Mouse (Mus musculus) megakaryocyte-erythroid progenitor cell, adult 5-6 weeks (primary cell): ENCODE data around the gene Spaca4. TPM values are rescaled to one million over a fixed set of nuclear protein-coding genes. Genes with fewer than 3 reads are reported as not detected.

Experiments
- ATAC-seq: replicated peaks from 2 replicates; pipeline ENCODE4 v1.8.0; 2016; ENCODE audit warnings: mild to moderate bottlenecking, inconsistent platforms; ENCODE audit not compliant: severe bottlenecking, poor library complexity, low FRiP score, low TSS enrichment
- total RNA-seq, 2 experiments: library from RNA; stranded (forward) in 1 of 2; stranded (reverse) in 1 of 2; fragments of 200-1000, 215-1000 nt in 1 of 2; fragments of >200 nt in 1 of 2; fragmentation: Nextera tagmentation in 1 of 2; gene quantifications; 2 replicates each; pipeline ENCODE4 v1.2.3; 2014 to 2017

Spaca4 gene
- total RNA-seq, 2 experiments from 2014 or later = not detected

- no peak for ATAC-seq
Measured at GRCm38 (mm10) chr7:45679966-45680621, 45.5 kb downstream of the Spaca4 start.

- no peak for ATAC-seq
Measured at GRCm38 (mm10) chr7:45678513-45678912, 47.1 kb downstream of the Spaca4 start.

GRCm38 (mm10) chr7:45677627-45678295, 47.9 kb downstream of the Spaca4 start:
- ATAC-seq = no peak

Other genes starting within 250 kb of the Spaca4 start
Only the 30 nearest of the 32 such genes appear.
- 1.9 and 2.5 TPM in 2 replicates for gene Dhdh, start 237.0 kb downstream of the Spaca4 start, total RNA-seq (2014; fragmentation: Nextera tagmentation)
- gene Dhdh, start 237.0 kb downstream of the Spaca4 start, total RNA-seq (2017) = 1.8 and 3.5 TPM in 2 replicates
- gene Nucb1, start 215.4 kb downstream of the Spaca4 start, total RNA-seq (2014; fragmentation: Nextera tagmentation) = 100 and 140 TPM in 2 replicates
- 285 and 323 TPM in 2 replicates for gene Nucb1, start 215.4 kb downstream of the Spaca4 start, total RNA-seq (2017)
- 35.5 and 79.3 TPM in 2 replicates for gene Ppp1r15a, start 199.5 kb downstream of the Spaca4 start, total RNA-seq (2014; fragmentation: Nextera tagmentation)
- gene Ppp1r15a, start 199.5 kb downstream of the Spaca4 start, total RNA-seq (2017) = 161 and 186 TPM in 2 replicates
- gene Plekha4, start 199.5 kb downstream of the Spaca4 start, total RNA-seq (2014; fragmentation: Nextera tagmentation) = 0.27 TPM in 1 of 2 replicates, not detected in the other
- gene Plekha4, start 199.5 kb downstream of the Spaca4 start, total RNA-seq (2017) = not detected in 2 replicates
- not detected in 2 replicates for gene Hsd17b14, start 170.9 kb downstream of the Spaca4 start, total RNA-seq (2014; fragmentation: Nextera tagmentation)
- not detected in 2 replicates for gene Hsd17b14, start 170.9 kb downstream of the Spaca4 start, total RNA-seq (2017)
- gene Bcat2, start 155.7 kb downstream of the Spaca4 start, total RNA-seq (2014; fragmentation: Nextera tagmentation) = 81.0 and 92.5 TPM in 2 replicates
- 23.3 and 50.0 TPM in 2 replicates for gene Bcat2, start 155.7 kb downstream of the Spaca4 start, total RNA-seq (2017)
- gene Fgf21, start 110.3 kb downstream of the Spaca4 start, total RNA-seq (2014; fragmentation: Nextera tagmentation) = not detected in 2 replicates
- not detected in 2 replicates for gene Fgf21, start 110.3 kb downstream of the Spaca4 start, total RNA-seq (2017)
- not detected in 2 replicates for gene Fut1, start 108.5 kb downstream of the Spaca4 start, total RNA-seq (2014; fragmentation: Nextera tagmentation)
- not detected in 2 replicates for gene Fut1, start 108.5 kb downstream of the Spaca4 start, total RNA-seq (2017)
- gene Izumo1, start 104.0 kb downstream of the Spaca4 start, total RNA-seq (2014; fragmentation: Nextera tagmentation) = not detected in 2 replicates
- gene Izumo1, start 104.0 kb downstream of the Spaca4 start, total RNA-seq (2017) = not detected in 2 replicates
- gene Rasip1, start 98.3 kb downstream of the Spaca4 start, total RNA-seq (2014; fragmentation: Nextera tagmentation) = not detected in 2 replicates
- gene Rasip1, start 98.3 kb downstream of the Spaca4 start, total RNA-seq (2017) = not detected in 2 replicates
- not detected in 2 replicates for gene Mamstr, start 85.8 kb downstream of the Spaca4 start, total RNA-seq (2014; fragmentation: Nextera tagmentation)
- not detected in 2 replicates for gene Mamstr, start 85.8 kb downstream of the Spaca4 start, total RNA-seq (2017)
- gene Fut2, start 59.4 kb downstream of the Spaca4 start, total RNA-seq (2014; fragmentation: Nextera tagmentation) = not detected in 2 replicates
- not detected in 2 replicates for gene Fut2, start 59.4 kb downstream of the Spaca4 start, total RNA-seq (2017)
- not detected in 2 replicates for gene Ntn5, start 41.8 kb downstream of the Spaca4 start, total RNA-seq (2014; fragmentation: Nextera tagmentation)
- gene Ntn5, start 41.8 kb downstream of the Spaca4 start, total RNA-seq (2017) = not detected in 2 replicates
- gene Sec1, start 31.4 kb downstream of the Spaca4 start, total RNA-seq (2014; fragmentation: Nextera tagmentation) = not detected in 2 replicates
- not detected in 2 replicates for gene Sec1, start 31.4 kb downstream of the Spaca4 start, total RNA-seq (2017)
- gene Car11, start 26.0 kb downstream of the Spaca4 start, total RNA-seq (2014; fragmentation: Nextera tagmentation) = not detected in 2 replicates
- gene Car11, start 26.0 kb downstream of the Spaca4 start, total RNA-seq (2017) = not detected in 2 replicates
- gene Dbp, start 20.7 kb downstream of the Spaca4 start, total RNA-seq (2014; fragmentation: Nextera tagmentation) = 7.1 and 9.1 TPM in 2 replicates
- 5.6 and 6.2 TPM in 2 replicates for gene Dbp, start 20.7 kb downstream of the Spaca4 start, total RNA-seq (2017)
- 2,679 and 3,223 TPM in 2 replicates for gene Rpl18, start 10.4 kb downstream of the Spaca4 start, total RNA-seq (2014; fragmentation: Nextera tagmentation)
- gene Rpl18, start 10.4 kb downstream of the Spaca4 start, total RNA-seq (2017) = 1,594 and 2,062 TPM in 2 replicates
- gene Sphk2, start 7.8 kb downstream of the Spaca4 start, total RNA-seq (2014; fragmentation: Nextera tagmentation) = 16.3 and 19.8 TPM in 2 replicates
- 7.5 and 7.8 TPM in 2 replicates for gene Sphk2, start 7.8 kb downstream of the Spaca4 start, total RNA-seq (2017)
- gene Fam83e, start 4.6 kb downstream of the Spaca4 start, total RNA-seq (2014; fragmentation: Nextera tagmentation) = 1.1 and 2.1 TPM in 2 replicates
- 0.61 and 2.9 TPM in 2 replicates for gene Fam83e, start 4.6 kb downstream of the Spaca4 start, total RNA-seq (2017)
- not detected in 2 replicates for gene Lmtk3, start 57.9 kb upstream of the Spaca4 start, total RNA-seq (2014; fragmentation: Nextera tagmentation)
- gene Lmtk3, start 57.9 kb upstream of the Spaca4 start, total RNA-seq (2017) = not detected in 2 replicates
- 0.84 TPM in 1 of 2 replicates, not detected in the other for gene Sult2b1, start 58.9 kb upstream of the Spaca4 start, total RNA-seq (2014; fragmentation: Nextera tagmentation)
- not detected in 2 replicates for gene Sult2b1, start 58.9 kb upstream of the Spaca4 start, total RNA-seq (2017)
- 27.2 and 30.8 TPM in 2 replicates for gene Cyth2, start 88.8 kb upstream of the Spaca4 start, total RNA-seq (2014; fragmentation: Nextera tagmentation)
- 36.9 and 38.0 TPM in 2 replicates for gene Cyth2, start 88.8 kb upstream of the Spaca4 start, total RNA-seq (2017)
- not detected in 2 replicates for gene Kcnj14, start 99.0 kb upstream of the Spaca4 start, total RNA-seq (2014; fragmentation: Nextera tagmentation)
- gene Kcnj14, start 99.0 kb upstream of the Spaca4 start, total RNA-seq (2017) = not detected in 2 replicates
- 45.7 and 67.7 TPM in 2 replicates for gene Grwd1, start 105.1 kb upstream of the Spaca4 start, total RNA-seq (2014; fragmentation: Nextera tagmentation)
- gene Grwd1, start 105.1 kb upstream of the Spaca4 start, total RNA-seq (2017) = 22.1 and 39.4 TPM in 2 replicates
- gene Kdelr1, start 147.0 kb upstream of the Spaca4 start, total RNA-seq (2014; fragmentation: Nextera tagmentation) = 76.7 and 91.3 TPM in 2 replicates
- 44.4 and 50.2 TPM in 2 replicates for gene Kdelr1, start 147.0 kb upstream of the Spaca4 start, total RNA-seq (2017)
- gene Grin2d, start 152.6 kb upstream of the Spaca4 start, total RNA-seq (2014; fragmentation: Nextera tagmentation) = 0.92 TPM in 1 of 2 replicates, not detected in the other
- gene Grin2d, start 152.6 kb upstream of the Spaca4 start, total RNA-seq (2017) = 0.23 TPM in 1 of 2 replicates, not detected in the other
- gene Syngr4, start 170.9 kb upstream of the Spaca4 start, total RNA-seq (2014; fragmentation: Nextera tagmentation) = not detected in 2 replicates
- gene Syngr4, start 170.9 kb upstream of the Spaca4 start, total RNA-seq (2017) = not detected in 2 replicates
- gene Tmem143, start 171.1 kb upstream of the Spaca4 start, total RNA-seq (2014; fragmentation: Nextera tagmentation) = 9.1 and 10.3 TPM in 2 replicates
- gene Tmem143, start 171.1 kb upstream of the Spaca4 start, total RNA-seq (2017) = 7.3 and 11.3 TPM in 2 replicates
- gene Emp3, start 195.6 kb upstream of the Spaca4 start, total RNA-seq (2014; fragmentation: Nextera tagmentation) = 167 and 180 TPM in 2 replicates
- 109 and 112 TPM in 2 replicates for gene Emp3, start 195.6 kb upstream of the Spaca4 start, total RNA-seq (2017)
- 2.3 and 5.3 TPM in 2 replicates for gene Ccdc114, start 198.3 kb upstream of the Spaca4 start, total RNA-seq (2014; fragmentation: Nextera tagmentation)
- 4.1 and 4.6 TPM in 2 replicates for gene Ccdc114, start 198.3 kb upstream of the Spaca4 start, total RNA-seq (2017)